Mouse (Mus musculus) cerebellum, adult 8-10 months (tissue): ENCODE data around the gene Bend5.

ENCODE experiments used
- DNase-seq: peaks from one replicate; pipeline ENCODE4 v3.0.0; 2022

Gene Bend5

DNA sequence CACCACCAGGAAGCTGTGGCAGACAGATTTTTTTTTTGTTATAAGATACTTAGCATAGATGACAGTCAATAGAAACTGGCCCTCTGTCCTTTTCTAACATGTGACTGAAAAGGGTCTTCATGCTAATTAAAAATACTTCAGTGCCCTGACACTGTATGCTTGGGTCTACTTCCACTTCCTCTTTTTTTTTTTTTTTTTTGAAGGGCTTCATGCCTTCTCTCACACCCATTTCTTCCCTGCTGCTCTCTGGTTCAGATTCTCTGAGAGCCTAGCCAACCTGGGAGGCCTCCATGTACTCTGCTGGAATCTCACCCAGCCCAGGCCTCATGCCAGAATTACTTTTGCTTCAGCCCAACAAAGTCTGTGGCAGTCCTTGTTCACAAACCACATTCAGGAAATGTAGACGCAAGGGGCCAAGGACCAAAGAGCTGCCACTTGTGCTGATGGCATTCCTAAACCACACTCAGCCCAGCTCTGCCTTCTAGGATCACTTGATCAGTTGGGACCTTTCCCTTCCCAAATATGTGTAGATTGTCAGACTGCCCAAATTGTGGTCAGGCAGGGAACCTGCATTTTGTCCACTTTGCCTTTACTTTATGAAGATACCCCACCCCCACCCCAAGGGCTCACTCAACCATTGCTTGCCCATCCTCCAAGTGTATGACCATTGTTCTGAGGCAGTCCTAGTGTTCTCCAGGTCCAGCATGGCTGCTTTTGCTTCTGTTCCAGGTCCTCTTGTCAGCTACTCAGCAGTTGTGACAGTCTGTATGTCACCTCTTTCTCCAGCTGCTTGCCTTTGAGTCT, 27.8 kb downstream of the Bend5 start:
- no peak for DNase-seq

DNA sequence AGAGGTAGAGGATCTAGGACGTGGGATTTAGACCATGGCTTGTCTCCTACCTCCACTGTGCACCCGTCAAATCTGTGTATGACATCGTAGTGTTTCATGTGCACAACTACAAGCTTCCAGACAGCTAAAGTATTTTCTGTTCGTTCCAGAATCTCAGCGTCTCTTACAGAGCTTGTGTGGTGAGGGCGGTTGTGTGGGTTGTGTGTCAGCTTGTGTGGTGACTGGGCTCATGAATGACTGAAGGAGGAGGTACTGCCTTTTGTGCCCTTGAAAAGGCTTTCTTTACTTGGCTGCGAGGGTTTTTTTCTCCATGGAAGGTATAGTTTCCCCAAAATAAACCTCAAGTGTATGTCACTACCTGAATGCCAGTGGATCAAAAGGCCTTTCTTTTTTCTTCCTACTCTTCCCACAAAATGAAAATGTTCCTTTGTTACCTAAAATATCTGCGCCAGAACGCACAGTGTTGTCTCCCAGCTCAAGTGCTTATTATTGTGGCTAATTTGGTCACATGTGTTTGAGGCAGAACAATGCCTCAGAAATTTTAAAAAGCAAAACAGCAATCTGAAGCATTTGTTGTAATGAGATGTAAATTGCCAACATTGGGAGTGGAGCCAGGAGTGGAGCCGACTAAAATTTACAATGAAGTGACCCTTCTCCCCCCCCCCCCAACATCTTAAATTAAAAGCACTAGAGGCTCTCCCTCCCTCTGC, 29.3 kb downstream of the Bend5 start:
- DNase-seq, result no peak

DNA sequence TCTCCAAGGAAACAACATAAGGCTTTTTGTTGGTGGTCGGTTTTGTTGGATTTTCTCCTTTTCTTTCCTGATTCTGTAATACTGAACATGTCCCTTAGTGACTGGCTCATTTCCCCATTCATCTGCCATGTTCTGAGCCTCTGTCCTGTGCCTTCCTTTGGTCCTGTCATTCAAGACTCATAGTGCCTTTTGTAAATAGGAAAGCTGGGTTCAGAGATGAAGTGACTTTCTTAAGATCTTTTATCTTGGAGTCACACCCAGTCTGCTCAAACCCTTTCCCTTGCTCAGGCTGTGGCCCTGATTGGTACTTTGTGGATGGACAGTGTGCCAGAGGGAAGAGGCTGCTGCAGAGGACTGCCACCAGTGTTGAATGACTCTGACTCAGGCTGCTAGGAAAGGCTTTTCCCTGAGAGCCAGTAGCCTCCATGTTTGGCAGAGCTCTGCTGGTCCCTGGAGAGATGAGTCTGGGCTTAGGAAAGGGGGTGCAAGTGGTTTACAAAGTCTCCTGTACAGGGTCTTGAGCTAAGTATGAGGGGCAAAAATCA, 29.9 kb downstream of the Bend5 start:
- no peak for DNase-seq

DNA sequence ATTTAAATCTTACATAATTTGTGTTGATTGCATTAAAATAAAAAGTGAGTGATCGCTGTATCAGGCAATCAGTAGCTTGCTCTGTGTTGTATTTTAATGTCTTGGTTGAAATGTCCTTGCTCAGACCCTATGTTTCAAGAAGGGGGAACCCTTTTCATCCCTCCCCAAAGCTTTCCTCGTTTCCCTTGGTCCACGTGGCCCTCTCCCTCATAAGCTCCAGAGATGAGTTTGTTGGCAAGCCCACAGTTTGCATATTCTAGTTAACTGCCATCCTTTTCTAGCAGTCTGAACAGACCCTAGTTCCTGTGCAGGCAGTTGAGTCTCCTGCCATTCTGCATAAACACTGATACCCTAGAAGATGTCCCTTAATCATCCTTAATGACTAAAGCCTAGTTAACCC, 33.1 kb downstream of the Bend5 start:
- no peak for DNase-seq

DNA sequence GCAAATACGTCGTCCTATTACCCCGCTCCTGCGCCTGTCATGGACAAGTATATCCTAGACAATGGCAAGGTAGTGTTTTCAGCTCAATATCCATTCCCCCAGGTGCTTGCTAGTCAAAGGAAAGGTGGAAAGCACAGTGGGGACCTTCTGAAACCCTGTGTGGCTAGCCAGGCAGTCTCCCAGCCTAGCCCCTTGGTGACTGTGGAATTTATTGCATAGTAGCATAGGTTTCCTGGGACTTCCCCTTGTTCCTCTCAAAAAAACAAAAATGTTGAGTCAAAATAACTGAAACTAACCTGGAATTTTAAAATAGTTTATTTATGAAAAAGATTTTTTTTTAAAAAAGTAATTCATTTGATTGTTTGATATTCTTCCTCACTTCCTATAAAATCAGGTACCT, 33.8 kb downstream of the Bend5 start:
- DNase-seq, result no peak

DNA sequence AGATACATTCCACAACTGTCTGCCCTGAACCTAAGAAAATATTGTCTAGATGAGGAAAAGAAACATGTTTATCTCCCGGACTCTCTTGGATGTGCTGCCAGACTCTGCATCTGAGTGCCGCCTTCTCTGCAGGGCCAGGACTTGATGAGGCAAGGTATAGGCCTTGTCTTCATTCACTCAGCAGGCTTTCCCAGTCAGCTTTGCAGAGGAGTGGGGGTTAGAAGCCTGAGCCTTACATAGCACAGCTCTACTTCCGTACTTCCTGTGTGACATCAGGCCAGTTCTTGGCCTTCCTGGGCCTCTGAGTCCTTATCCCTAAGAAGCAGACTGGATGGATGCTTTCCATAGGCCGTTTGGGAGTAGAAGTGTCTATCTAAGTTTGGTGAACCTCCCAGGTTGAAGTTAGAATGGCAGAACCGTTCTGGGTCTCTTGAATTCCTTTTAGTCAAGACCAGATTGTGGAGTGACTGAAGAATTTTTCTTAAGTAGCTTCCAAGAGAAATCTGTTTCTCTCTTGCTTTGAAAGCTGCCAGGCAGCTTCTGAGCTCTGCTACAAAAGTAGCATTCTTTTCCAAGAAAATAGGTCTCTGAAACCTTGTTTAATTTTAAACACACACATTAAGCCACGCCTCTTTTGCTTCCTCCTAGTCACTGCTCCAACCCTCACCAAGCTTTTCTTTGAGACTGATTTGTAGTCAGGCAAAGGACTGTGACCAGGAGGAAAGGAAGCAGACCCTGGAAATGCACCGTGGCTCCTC, 34.8 kb downstream of the Bend5 start:
- no peak for DNase-seq

DNA sequence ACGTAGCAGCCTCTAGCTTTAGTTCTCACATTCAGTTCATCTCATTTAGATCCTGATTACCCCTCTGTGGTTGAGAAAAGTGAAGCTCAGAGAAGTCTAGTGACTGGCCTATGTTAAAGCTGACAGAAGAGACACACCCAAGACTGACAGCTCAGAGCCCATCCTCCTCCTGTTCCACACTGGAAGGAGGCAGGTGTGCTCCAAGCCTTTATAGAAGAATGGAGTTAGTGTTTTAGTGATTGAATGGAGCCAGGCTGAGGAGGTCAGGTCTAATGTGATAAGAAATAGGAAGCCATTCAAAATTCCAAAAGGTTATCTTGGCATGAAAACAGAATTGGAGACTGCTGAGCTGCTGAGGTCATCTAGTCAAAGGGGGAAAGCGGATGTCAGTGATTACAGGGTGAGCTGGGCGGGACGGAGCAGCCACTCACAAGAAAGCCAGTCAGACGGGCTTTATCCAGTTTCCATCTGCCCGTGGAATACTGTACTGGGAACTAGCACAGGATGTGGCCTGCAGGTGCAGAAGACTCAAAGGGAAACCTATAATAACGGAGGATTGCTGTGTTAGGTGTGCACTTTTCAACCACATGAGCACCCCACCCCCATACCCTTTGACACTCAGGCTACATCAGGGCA, 36.6 kb downstream of the Bend5 start:
- no peak for DNase-seq

DNA sequence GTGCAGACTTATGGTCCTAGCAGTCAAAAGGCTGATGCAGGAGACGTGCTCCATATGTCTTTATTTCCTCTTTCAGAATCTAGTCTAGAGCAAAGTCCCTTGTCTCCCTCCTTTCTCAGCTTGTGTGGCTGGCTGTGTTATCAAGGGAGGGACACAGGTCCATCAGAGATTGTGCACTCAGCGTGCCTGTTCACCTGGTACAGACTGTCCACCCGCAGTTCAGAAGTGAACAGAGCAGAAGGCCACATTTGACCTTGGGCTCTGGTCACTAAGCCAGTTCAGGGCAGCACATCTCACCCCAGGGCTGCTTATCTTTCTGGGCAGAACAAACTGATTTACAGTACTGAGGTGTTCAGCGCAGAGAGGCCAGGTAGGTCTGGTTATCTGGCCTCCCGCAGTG, 37.4 kb downstream of the Bend5 start:
- DNase-seq, result no peak

DNA sequence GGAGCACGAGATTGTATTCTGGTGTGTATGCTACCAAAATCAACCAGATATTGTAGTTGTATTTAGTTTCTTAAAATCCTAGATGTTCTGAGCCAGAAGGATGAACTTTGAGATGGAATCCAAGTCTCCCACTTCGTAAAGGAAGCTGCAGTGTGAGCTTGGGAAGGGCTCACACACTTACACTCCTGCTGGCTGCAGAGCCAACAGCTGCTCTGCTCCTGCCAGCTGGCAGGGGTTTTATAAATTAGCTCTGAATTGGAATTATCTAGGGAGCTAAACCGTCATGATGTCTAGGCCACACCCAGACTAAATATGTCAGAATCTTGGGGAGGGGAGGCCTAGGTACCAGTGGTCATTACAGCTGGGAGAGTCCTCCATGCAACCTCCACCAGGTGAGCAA, 38.5 kb downstream of the Bend5 start:
- DNase-seq, result no peak

DNA sequence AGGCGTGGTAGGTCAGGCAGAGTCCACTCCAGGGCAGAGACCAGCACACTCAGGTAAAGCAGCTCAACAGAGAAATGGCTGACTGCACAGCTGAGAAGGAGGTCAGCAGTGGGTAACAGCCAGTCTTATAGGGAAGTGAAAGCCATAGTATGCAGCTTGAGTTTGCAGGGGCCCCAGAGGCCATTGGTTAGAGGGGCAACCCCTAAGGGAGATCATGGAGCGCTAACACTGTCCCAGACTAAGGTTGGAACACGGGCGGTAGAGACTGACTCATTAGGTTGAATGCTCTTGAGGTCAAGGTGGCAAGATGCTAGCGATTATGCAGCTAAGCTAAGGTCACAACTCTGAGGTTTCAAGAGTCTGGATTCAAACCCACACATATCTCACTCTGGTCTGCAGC, 40.8 kb downstream of the Bend5 start:
- DNase-seq, result no peak

DNA sequence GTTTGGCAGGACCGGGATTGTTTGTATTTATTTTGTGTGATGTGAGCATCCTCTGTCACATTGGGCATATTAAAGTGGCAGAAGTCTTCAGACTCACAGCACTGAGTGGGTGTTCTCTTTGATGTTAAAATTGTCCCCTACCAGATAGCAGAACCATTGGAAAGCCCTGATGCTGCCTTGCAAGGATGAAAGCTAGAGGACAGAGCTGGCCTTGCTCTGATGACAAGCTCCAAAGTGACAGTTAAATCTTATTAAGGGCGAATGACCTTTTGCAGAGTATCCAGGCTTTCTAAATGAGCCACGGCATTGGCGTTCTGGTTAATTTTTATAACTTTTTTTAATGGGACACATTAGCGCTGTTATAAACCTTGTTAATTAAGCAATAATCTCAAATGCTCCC, 42.8 kb downstream of the Bend5 start:
- no peak for DNase-seq

DNA sequence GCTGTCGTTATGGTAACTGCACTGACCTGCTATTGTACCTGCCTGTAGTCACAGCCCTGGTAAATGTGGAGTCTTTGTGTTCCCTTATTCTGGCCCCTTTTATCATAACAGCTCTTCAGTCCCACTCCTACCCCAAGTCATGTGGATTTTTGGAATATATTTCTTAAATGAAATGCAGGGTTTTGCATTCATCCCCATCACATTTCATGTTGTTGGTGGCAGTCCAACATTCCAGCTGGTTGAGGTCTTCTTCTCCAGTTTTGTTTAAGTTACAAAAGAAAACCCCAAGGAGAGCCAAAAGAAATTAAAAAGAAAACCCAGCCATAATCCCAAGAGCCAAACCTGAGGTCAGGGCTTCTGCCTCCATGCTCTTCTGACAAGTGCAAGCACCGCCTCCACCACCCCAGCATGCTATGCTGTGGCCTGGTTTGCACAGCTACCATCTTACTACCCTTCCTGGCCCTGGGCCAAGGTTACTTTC, 52.5 kb downstream of the Bend5 start:
- no peak for DNase-seq

DNA sequence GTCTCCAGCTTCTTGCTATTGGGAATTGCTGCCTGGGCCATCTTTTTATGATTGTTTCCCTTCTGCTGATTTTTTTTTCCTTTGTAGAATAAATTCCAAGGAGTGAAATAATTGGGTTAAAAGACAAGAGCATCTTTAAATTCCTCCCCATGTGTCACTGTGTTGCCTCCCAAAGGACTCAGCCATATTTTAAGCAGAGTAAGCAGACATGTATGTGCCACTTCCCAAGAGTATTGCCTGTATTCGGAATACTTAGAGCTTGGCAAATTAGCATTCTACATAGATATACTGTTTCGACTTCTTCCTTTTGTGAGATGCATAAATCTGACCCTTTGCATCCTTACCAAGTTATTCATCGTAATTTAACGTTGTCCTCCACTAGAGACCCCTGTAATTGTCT, 53.0 kb downstream of the Bend5 start:
- no peak for DNase-seq

DNA sequence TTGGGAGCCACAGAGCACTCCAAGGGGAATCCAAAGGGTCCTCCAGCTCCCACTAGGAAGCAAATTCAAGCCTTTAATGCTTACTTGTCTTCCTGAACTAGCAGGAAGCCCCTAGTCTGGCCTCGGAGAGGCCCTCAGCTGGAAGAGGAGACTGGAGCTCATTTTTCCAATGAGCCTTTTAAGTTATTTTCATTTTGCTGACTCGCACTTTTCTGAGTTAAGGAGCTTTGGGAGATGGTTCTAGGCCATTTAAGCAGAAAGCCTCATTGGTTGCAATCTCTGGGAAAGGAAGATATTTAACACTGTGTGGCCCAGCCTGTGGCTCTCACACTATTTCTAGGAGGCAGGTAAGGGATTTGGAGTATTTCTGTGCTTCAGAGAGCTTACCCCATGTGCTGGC, 55.0 kb downstream of the Bend5 start:
- DNase-seq, result no peak

DNA sequence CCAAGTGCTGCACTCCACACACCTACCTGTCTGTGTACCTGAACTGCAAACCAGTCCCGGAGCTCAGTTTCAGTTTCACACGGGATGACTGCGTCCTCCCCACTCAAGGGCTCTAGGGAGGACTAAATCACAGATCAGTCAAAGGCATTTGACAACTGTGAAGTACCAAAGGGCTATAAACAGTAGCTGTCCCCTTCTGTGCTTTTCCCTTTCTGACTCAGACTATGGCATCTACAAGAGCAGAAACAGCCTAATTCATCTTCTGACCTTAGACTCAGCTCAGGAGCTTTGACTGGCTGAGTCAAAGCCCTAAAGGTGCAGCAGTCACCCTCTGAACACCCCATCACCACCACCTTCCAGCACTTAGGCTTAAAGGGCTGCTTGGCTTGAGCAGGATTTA, 56.9 kb downstream of the Bend5 start:
- DNase-seq, result no peak

DNA sequence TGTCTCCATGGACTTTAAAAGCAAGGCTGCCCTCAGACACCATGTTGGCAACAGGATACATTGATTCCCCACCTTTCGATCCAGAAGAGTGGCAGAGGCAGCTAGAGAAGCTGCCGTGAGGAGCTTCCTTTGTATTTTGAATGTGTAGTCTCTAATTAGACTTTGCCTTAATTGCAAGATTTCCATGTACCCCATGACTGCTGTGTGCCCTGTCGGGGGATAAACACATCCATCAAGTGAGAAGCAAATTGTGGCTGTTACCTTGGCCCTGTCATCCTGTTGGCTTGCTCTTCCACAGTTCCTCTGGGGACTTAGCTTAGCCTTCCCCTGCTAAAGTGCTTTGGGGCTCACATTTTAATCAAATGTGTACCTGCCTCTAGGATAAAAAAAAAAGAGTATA, 57.7 kb downstream of the Bend5 start:
- DNase-seq, result no peak

DNA sequence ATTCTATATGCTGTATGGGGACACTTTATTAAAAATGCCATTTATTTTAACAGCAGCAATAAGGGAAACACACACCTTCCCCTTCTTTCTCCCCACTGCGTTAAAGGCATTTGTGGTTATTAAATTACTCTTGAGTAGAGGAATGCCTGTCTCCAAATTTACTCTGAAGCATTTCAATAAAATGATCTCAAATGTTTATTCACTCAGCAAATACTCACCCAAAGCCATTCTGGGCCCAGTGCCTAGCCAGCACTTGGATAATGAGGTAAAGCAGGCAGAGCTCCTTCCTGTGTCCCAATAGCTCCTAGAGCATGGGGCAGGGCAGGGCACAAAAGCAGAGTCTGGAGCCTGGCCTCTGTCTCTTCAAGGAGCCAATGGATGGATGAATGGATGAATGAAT, 58.2 kb downstream of the Bend5 start:
- DNase-seq, result no peak

DNA sequence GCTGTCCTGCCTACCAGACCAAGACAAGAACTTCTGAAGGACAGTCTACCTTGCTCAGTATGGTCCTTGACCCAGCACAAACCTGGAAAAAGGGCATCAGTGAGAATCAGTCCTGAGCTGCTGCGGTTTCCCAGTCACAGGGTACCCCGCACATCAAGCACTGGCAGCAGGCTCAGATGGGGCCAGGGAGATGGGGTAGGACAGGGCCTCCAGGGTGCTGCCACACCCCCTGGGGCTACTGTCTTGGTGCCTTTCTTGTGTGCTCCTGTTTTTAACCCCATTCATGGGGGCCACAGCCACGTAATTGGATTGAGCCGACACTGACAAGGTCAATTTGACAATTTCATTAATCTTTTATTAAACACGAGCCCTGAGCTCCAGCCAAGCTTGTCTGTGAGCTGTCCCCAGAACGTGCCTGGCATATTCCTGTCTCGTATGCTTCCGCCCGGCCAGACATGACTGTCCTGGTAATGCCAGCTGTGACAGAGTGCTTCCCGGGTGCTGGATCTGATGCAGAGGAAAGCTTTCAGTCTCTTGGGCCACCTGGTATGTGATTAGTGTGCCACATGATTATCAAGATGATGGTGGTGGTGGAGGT, 60.7 kb downstream of the Bend5 start:
- DNase-seq, result no peak

DNA sequence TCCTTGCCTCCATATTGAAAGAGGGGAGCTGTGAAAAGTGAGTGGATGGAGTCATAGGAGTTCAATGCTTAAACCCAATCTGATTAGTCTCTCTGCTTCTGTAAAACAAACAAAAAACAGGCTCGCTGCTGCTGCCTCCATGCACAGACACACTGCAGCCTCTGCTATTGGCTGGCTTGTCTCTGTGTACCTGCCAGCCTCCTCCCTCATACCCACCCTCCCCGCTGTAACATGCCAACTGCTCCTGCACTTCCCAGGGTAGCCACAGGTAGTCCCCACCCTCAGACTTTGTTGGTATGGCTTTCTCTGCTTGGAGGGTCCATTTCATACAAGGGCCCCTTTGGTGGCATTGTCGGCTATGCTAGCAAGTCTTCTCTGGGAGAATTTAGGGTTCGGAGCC, 62.7 kb downstream of the Bend5 start:
- no peak for DNase-seq

DNA sequence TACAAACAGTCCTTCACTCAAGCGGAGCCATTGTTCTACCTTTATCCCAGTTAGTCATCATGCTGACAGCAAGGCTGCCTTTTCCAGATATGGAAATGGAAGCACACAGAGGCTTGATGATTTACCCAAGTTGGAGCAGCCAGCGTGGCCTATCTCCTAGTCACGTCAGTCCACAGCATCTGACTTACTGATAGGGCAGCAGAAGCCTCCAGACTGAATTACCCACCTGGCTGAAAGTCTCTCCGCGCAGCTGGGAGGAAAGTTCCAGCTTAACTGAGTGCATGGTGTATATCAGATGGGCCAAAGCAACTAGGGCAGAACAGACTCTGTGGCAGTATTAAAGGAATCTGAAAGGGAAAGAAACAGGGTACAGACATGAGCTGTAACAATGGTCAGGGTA, 68.7 kb downstream of the Bend5 start:
- no peak for DNase-seq

DNA sequence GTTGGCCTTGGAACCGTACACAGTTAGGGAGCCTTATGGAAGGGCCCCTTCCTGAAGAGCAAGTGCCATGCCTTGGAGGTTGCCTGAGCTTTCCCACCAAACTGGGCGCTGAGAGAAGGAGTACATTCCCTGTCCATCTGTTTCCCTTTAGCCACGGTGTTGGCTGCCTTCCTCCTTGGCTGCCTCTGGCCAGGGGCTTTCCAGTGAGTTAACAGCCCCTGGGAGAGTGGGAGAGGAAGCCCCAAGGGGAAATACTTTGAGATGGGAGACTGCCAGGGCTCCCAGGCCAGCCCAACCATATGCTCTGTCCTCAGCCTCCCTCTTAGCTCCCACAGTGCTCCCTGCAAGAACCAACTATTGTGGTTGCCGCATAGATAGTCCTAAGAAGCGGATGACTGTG, 70.4 kb downstream of the Bend5 start:
- no peak for DNase-seq

DNA sequence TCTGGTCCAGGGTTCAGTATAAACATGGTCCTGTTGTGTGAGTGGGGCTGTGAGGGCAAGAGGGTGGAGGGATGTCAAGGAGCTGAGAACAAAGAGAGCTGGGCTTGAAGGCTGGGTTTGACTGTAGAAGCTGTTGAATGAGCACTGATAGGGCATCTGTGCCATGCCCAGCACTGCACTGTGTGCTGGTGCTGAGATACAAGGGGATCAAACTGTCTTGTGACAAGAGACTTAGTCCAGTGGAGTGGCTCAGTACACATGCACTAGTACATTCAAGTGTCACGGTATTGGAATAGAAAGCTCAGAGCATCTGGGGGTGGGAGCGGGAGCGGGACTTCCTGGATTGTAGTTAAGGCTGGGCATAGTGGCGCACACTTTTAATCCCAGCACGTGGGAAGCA, 71.4 kb downstream of the Bend5 start:
- no peak for DNase-seq
